Mouse (Mus musculus) G1E (cell line): ENCODE results near the gene Pmm2.

Source experiments
- CTCF ChIP-seq: IDR thresholded peaks from 2 replicates; pipeline ENCODE4 v1.5.1; 2012; ENCODE audit warnings: low read depth, low read length, inconsistent platforms, mixed read lengths
- GATA1 ChIP-seq: IDR thresholded peaks from 2 replicates; pipeline ENCODE4 v1.6.1; 2012; ENCODE audit warnings: borderline replicate concordance, low read length, inconsistent platforms, mixed read lengths
- GATA2 ChIP-seq: IDR thresholded peaks from 2 replicates; pipeline ENCODE4 v1.6.1; 2012; ENCODE audit warnings: low read depth, low read length, inconsistent platforms, borderline replicate concordance
- POLR2AphosphoS5 ChIP-seq: IDR thresholded peaks from 2 replicates; pipeline ENCODE4 v1.6.1; 2012; ENCODE audit warnings: low read depth, low read length, inconsistent platforms; ENCODE audit not compliant: insufficient replicate concordance
- TAL1 ChIP-seq: conservative IDR thresholded peaks from 2 replicates; pipeline ENCODE4 v1.6.1; 2012; ENCODE audit warnings: low read depth, low read length, inconsistent platforms, mixed read lengths

DNA sequence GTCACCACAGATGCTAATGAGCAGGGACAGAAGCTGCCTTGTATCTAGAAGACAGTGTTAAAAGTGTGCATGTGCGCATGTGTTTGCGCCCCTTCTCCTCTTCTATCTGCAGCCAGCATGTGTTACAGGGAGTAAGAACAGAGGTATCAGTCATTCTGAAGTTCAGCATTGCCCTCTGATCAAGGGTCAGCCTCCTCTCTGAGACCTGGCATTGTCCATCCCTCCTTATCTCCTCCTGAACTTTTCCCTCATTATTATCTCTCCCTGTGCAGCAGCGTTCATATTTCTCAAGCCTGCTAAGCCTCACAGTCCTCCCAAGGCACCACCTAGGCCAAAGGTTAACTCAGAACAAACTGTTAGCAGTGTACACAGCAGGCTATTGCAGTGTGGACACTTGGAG, 33.7 kb upstream of the Pmm2 start:
- no peak for TF ChIP-seq CTCF
- TF ChIP-seq GATA1 = no peak
- TF ChIP-seq GATA2 = no peak
- no peak for TF ChIP-seq POLR2AphosphoS5
- no peak for TF ChIP-seq TAL1
